Comparison of ENCODE assay signal across 9 mouse cellular contexts in the genomic region with DNA sequence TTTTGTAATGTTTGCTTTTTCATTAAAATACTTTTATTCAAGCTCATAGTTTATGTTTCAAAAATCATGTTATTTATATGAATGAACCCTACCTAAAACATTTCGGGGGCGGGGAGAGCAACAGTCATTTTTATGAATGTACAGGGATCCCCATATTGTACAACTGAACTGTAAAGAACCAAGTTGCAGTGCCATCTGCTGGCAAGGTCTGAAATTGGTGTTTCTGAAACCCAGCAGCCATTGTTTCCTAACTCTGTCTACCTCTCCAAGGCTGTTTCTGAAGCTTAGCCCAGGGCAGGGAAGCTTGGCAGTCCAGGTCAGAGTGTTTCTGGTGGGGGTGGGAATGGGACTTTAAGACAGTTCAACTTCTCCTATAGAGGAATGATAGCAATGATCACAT. TPM values are rescaled to one million over a fixed set of nuclear protein-coding genes. Genes with fewer than 3 reads are reported as not detected.
DNase-seq lines count a peak whose midpoint lies in the region; ATAC-seq and TF ChIP-seq lines count a peak whose summit lies in the region.
"Had no signal": no experiment of that assay in that cellular context is flagged by ENCODE, and none has a peak within 500 bp of the region (broad histone marks: within the 10 kb centered on the region; RNA-seq: fewer than 3 reads in every experiment).

No protein-coding gene starts in this region.

- no peaks in the 10 kb centered on the region for H3K4me1 ChIP-seq in kidney, adult 2 months (ENCODE audit: control insufficient read depth, insufficient read depth, low read length)
- no peaks in the 10 kb centered on the region for H3K4me1 ChIP-seq in kidney, embryonic 16.5 days (ENCODE audit: insufficient read depth, low read length)
- H3K4me1 ChIP-seq: embryonic facial prominence, embryonic 15.5 days had no signal

- peaks cover 3% of the 10 kb centered on the region; the same call in 1 of the 2 replicates for H3K36me3 ChIP-seq in kidney, adult 2 months (ENCODE audit: control insufficient read depth, insufficient read depth, low read length)
- peaks cover 9% of the 10 kb centered on the region for H3K36me3 ChIP-seq in kidney, embryonic 16.5 days (ENCODE audit: insufficient read depth, low read length)
- H3K36me3 ChIP-seq: embryonic facial prominence, embryonic 15.5 days had no signal

- H3K9ac ChIP-seq in kidney, embryonic 16.5 days (replicated peaks; ENCODE audit: low read length), result no peak overlapping the region
- H3K9ac ChIP-seq: embryonic facial prominence, embryonic 15.5 days had no signal

- H3K4me2 ChIP-seq in kidney, embryonic 16.5 days (replicated peaks; ENCODE audit: low read depth, low read length), result no peak overlapping the region
- H3K4me2 ChIP-seq: embryonic facial prominence, embryonic 15.5 days had no signal

- ATAC-seq in kidney, embryonic 16.5 days (ENCODE audit: low FRiP score, low TSS enrichment), result no peak
- ATAC-seq in megakaryocyte-erythroid progenitor cell, adult 5-6 weeks (replicated peaks; ENCODE audit: low FRiP score, low TSS enrichment, poor library complexity, severe bottlenecking), result peak; percentile 93

- WGBS in kidney, adult 2 months, result 15% methylated on average over 2 of the region's 2 CpGs
- WGBS in kidney, embryonic 16.5 days, result 28% methylated on average over 2 of the region's 2 CpGs

- no peak overlapping the region for H3K27ac ChIP-seq in kidney, adult 2 months (ENCODE audit: insufficient read depth, low read depth, low read length)
- no peak overlapping the region for H3K27ac ChIP-seq in kidney, embryonic 16.5 days (ENCODE audit: low read length)
- H3K27ac ChIP-seq: embryonic facial prominence, embryonic 15.5 days had no signal

- H3K9me3 ChIP-seq in kidney, embryonic 16.5 days (ENCODE audit: low read length), result no peaks in the 10 kb centered on the region
- H3K9me3 ChIP-seq: embryonic facial prominence, embryonic 15.5 days had no signal

- no peaks in the 10 kb centered on the region for H3K27me3 ChIP-seq in kidney, adult 2 months (replicated peaks; ENCODE audit: control insufficient read depth, insufficient read depth, low read length)
- no peaks in the 10 kb centered on the region for H3K27me3 ChIP-seq in kidney, embryonic 16.5 days (ENCODE audit: insufficient read depth, low read length)
- H3K27me3 ChIP-seq: embryonic facial prominence, embryonic 15.5 days had no signal

- no peak for TF ChIP-seq POLR2A in kidney, adult 2 months (IDR thresholded peaks at IDR 0.05; ENCODE audit: low read depth, low read length)

- DNase-seq in kidney, adult 2 months, result peak; percentile 57
- DNase-seq in R1 (ENCODE audit: low read depth, low spot score), result peak; percentile 70
- peak; percentile 77 to 85 for DNase-seq in cerebellum, postnatal 25 days
- DNase-seq in gastrocnemius, postnatal 10 days, result peak; percentile 53
- peak; percentile 76 to 81 for DNase-seq in layer of hippocampus, postnatal 10 days (ENCODE audit: low spot score in 2 of 2)
- peak; percentile 47 to 75 for DNase-seq in spleen, postnatal 10 days (ENCODE audit: low spot score in 2 of 2)

- peak; percentile 43 for TF ChIP-seq CTCF in kidney, adult 2 months (conservative IDR thresholded peaks at IDR 0.05; ENCODE audit: insufficient read depth, insufficient read length, low read depth, low read length)

- H3K4me3 ChIP-seq in kidney, adult 2 months (ENCODE audit: insufficient read depth, low read depth, low read length), result no peak overlapping the region
- no peak overlapping the region for H3K4me3 ChIP-seq in kidney, embryonic 16.5 days (ENCODE audit: low read length)
- H3K4me3 ChIP-seq: embryonic facial prominence, embryonic 15.5 days had no signal

RNA-seq across cellular contexts. Expression of gene Btbd10, which starts 57.4 kb away (rescaled TPM):
- polyA plus RNA-seq in kidney, adult 2 months (2012; rRNA removed), result 7.4 TPM in 2 replicates
- polyA plus RNA-seq in kidney, embryonic 16.5 days (2015; fragmentation: Nextera tagmentation; extraction: Ambion mirVana), result 25.5 and 25.6 TPM in 2 replicates
- total RNA-seq in gastrocnemius, postnatal 10 days (2021), result 10 to 100 TPM; 10.3 to 14.0 TPM
- total RNA-seq in layer of hippocampus, postnatal 10 days (2021), result 10 to 100 TPM; 62.6 to 69.4 TPM
- 14.8 and 15.4 TPM in 2 replicates for total RNA-seq in megakaryocyte-erythroid progenitor cell, adult 5-6 weeks (2014; fragmentation: Nextera tagmentation)
- total RNA-seq in megakaryocyte-erythroid progenitor cell, adult 5-6 weeks (2017), result 15.8 and 23.2 TPM in 2 replicates
